Mouse (Mus musculus) forebrain, embryonic 13.5 days (tissue): ENCODE measurements around the gene Asap2. TPM values are rescaled to one million over a fixed set of nuclear protein-coding genes. Genes with fewer than 3 reads are reported as not detected.

ENCODE experiments used
- ATAC-seq: fragments of 200-750 bp; cut with Nextera tagmentation; 2 replicates; pipeline ENCODE4 v1.8.0; 2017
- H3K27ac ChIP-seq: fragments of 300-500 bp; sonication (generic); 2 replicates; pipeline ENCODE4 v1.5.1; 2015; ENCODE audit warnings: inconsistent platforms, mild to moderate bottlenecking, moderate library complexity
- H3K27me3 ChIP-seq: fragments of 300-500 bp; sonication (generic); 2 replicates; pipeline ENCODE4 v1.6.1; 2015; ENCODE audit warnings: mild to moderate bottlenecking, inconsistent platforms
- H3K36me3 ChIP-seq: fragments of 300-500 bp; sonication (generic); 2 replicates; pipeline ENCODE4 v1.6.1; 2015; ENCODE audit warnings: mild to moderate bottlenecking, inconsistent platforms; ENCODE audit not compliant: poor library complexity, severe bottlenecking
- H3K4me1 ChIP-seq: fragments of 300-500 bp; sonication (generic); 2 replicates; pipeline ENCODE4 v1.6.1; 2015; ENCODE audit warnings: inconsistent platforms
- H3K4me2 ChIP-seq: fragments of 300-500 bp; sonication (generic); 2 replicates; pipeline ENCODE4 v1.6.1; 2015; ENCODE audit warnings: inconsistent platforms, mild to moderate bottlenecking, moderate library complexity
- H3K4me3 ChIP-seq: fragments of 300-500 bp; sonication (generic); 2 replicates; pipeline ENCODE4 v1.5.1; 2015; ENCODE audit warnings: mild to moderate bottlenecking, inconsistent platforms
- H3K9ac ChIP-seq: fragments of 300-500 bp; sonication (generic); 2 replicates; pipeline ENCODE4 v1.6.1; 2015; ENCODE audit warnings: mild to moderate bottlenecking, inconsistent platforms
- H3K9me3 ChIP-seq: fragments of 300-500 bp; sonication (generic); replicated peaks from 2 replicates; pipeline ENCODE4 v1.6.1; 2016; ENCODE audit warnings: inconsistent platforms
- WGBS: fragments of 180-500 bp; shearing (Covaris S2); methylation state at CpG from one replicate; pipeline ENCODE4 v1.1.7; 2015; 5-methylcytosine and 5-hydroxymethylcytosine counted together
- polyA plus RNA-seq: library from polyadenylated mRNA; unstranded; fragments of >200 nt; fragmentation: Nextera tagmentation; extraction: Ambion mirVana; gene quantifications from 2 replicates; pipeline ENCODE4 v1.2.1, GENCODE M21; 2015

The Asap2 gene
- polyA plus RNA-seq, 1 experiment from 2014 or later, result 13.8 TPM

GRCm38 (mm10) chr12:21176399-21176798 is 186.1 kb downstream of the Asap2 start:
- WGBS, result 88% methylated on average over 5 of the region's 5 CpGs
- Histone ChIP-seq H3K9ac (no peak overlapping the region), H3K27me3 (no peaks in the 10 kb centered on the region), H3K4me3 (no peak overlapping the region), H3K4me2 (no peak overlapping the region), H3K9me3 (no peaks in the 10 kb centered on the region), H3K27ac (no peak overlapping the region), H3K4me1 (no peaks in the 10 kb centered on the region), H3K36me3 (peaks cover 17% of the 10 kb centered on the region)
- ATAC-seq, result no peak

GRCm38 (mm10) chr12:21177123-21177698 is 187.0 kb downstream of the Asap2 start:
- ATAC-seq, result no peak
- no peak overlapping the region for H3K27ac ChIP-seq
- no peaks in the 10 kb centered on the region for H3K4me1 ChIP-seq

GRCm38 (mm10) chr12:21180091-21180490 is 189.8 kb downstream of the Asap2 start:
- Histone ChIP-seq H3K4me3 (no peak overlapping the region), H3K27ac (no peak overlapping the region), H3K27me3 (no peaks in the 10 kb centered on the region), H3K4me2 (no peak overlapping the region), H3K9me3 (no peaks in the 10 kb centered on the region), H3K4me1 (0 out of 2 replicates have a peak, but pooled peaks cover 7% of the 10 kb centered on the region), H3K36me3 (peaks cover 8% of the 10 kb centered on the region; the same call in 1 of the 2 replicates), H3K9ac (no peak overlapping the region)
- 93% methylated on average over 6 of the region's 6 CpGs for WGBS
- ATAC-seq, result no peak

More at GRCm38 (mm10) chr12:21177123-21177698, 187.0 kb downstream of the Asap2 start:
- H3K4me3 ChIP-seq, result no peak overlapping the region
- H3K9me3 ChIP-seq, result no peaks in the 10 kb centered on the region
- peaks cover 13% of the 10 kb centered on the region for H3K36me3 ChIP-seq
- no peaks in the 10 kb centered on the region for H3K27me3 ChIP-seq
- no peak overlapping the region for H3K4me2 ChIP-seq
- no peak overlapping the region for H3K9ac ChIP-seq

- WGBS, result 85% methylated on average over 4 of the region's 4 CpGs
Observed at GRCm38 (mm10) chr12:21182786-21183185, 192.5 kb downstream of the Asap2 start.

GRCm38 (mm10) chr12:21183321-21183720 is 193.1 kb downstream of the Asap2 start:
- 0 out of 2 replicates have a peak, but pooled peaks cover 7% of the 10 kb centered on the region for H3K4me1 ChIP-seq
- peaks cover 15% of the 10 kb centered on the region; the same call in 1 of the 2 replicates for H3K36me3 ChIP-seq
- H3K9me3 ChIP-seq, result no peaks in the 10 kb centered on the region
- no peak overlapping the region for H3K4me2 ChIP-seq
- no peak overlapping the region for H3K27ac ChIP-seq
- H3K9ac ChIP-seq, result no peak overlapping the region
- no peaks in the 10 kb centered on the region for H3K27me3 ChIP-seq
- 52% methylated on average over 6 of the region's 6 CpGs for WGBS
- no peak overlapping the region for H3K4me3 ChIP-seq
- ATAC-seq, result no peak

More at GRCm38 (mm10) chr12:21182786-21183185, 192.5 kb downstream of the Asap2 start:
- no peak overlapping the region for H3K27ac ChIP-seq
- no peak for ATAC-seq
- H3K9ac ChIP-seq, result no peak overlapping the region
- H3K27me3 ChIP-seq, result no peaks in the 10 kb centered on the region
- H3K9me3 ChIP-seq, result no peaks in the 10 kb centered on the region
- H3K4me3 ChIP-seq, result no peak overlapping the region
- no peak overlapping the region for H3K4me2 ChIP-seq
- H3K36me3 ChIP-seq, result peaks cover 15% of the 10 kb centered on the region; the same call in 1 of the 2 replicates
- H3K4me1 ChIP-seq, result 0 out of 2 replicates have a peak, but pooled peaks cover 7% of the 10 kb centered on the region

- H3K9ac ChIP-seq, result no peak overlapping the region
- peaks cover 10% of the 10 kb centered on the region; the same call in 1 of the 2 replicates for H3K4me1 ChIP-seq
- no peak overlapping the region for H3K4me2 ChIP-seq
- no peak overlapping the region for H3K27ac ChIP-seq
- H3K4me3 ChIP-seq, result no peak overlapping the region
- peaks cover 17% of the 10 kb centered on the region for H3K36me3 ChIP-seq
- WGBS, result 83% methylated on average over 1 of the region's 1 CpGs
- no peak for ATAC-seq
- H3K27me3 ChIP-seq, result no peaks in the 10 kb centered on the region
- H3K9me3 ChIP-seq, result no peaks in the 10 kb centered on the region
Observed at GRCm38 (mm10) chr12:21186145-21186544, 195.9 kb downstream of the Asap2 start.

- no peak overlapping the region for H3K4me2 ChIP-seq
- no peaks in the 10 kb centered on the region for H3K27me3 ChIP-seq
- 74% methylated on average over 4 of the region's 4 CpGs for WGBS
- peaks cover 17% of the 10 kb centered on the region for H3K36me3 ChIP-seq
- H3K4me1 ChIP-seq, result peaks cover 2% of the 10 kb centered on the region; the same call in 1 of the 2 replicates
- no peak for ATAC-seq
- H3K9ac ChIP-seq, result no peak overlapping the region
- H3K4me3 ChIP-seq, result no peak overlapping the region
- no peaks in the 10 kb centered on the region for H3K9me3 ChIP-seq
- H3K27ac ChIP-seq, result no peak overlapping the region
Observed at GRCm38 (mm10) chr12:21188880-21189279, 198.6 kb downstream of the Asap2 start.

- peaks cover 15% of the 10 kb centered on the region for H3K36me3 ChIP-seq
- no peaks in the 10 kb centered on the region for H3K27me3 ChIP-seq
- peaks cover 2% of the 10 kb centered on the region; the same call in 1 of the 2 replicates for H3K4me1 ChIP-seq
- H3K4me3 ChIP-seq, result no peak overlapping the region
- no peak for ATAC-seq
- no peak overlapping the region for H3K4me2 ChIP-seq
- no peak overlapping the region for H3K27ac ChIP-seq
- WGBS, result 79% methylated on average over 2 of the region's 2 CpGs
- no peaks in the 10 kb centered on the region for H3K9me3 ChIP-seq
- H3K9ac ChIP-seq, result no peak overlapping the region
Observed at GRCm38 (mm10) chr12:21191546-21191945, 201.3 kb downstream of the Asap2 start.

- Histone ChIP-seq H3K27me3 (no peaks in the 10 kb centered on the region), H3K4me3 (no peak overlapping the region), H3K4me2 (no peak overlapping the region), H3K9ac (no peak overlapping the region), H3K9me3 (no peaks in the 10 kb centered on the region), H3K36me3 (peaks cover 13% of the 10 kb centered on the region; the same call in 1 of the 2 replicates), H3K4me1 (peaks cover 6% of the 10 kb centered on the region; the same call in 1 of the 2 replicates), H3K27ac (no peak overlapping the region)
- WGBS, result 96% methylated on average over 3 of the region's 3 CpGs
- no peak for ATAC-seq
Observed at GRCm38 (mm10) chr12:21195497-21195896, 205.2 kb downstream of the Asap2 start.

- no peak for ATAC-seq
- WGBS, result 89% methylated on average over 4 of the region's 4 CpGs
- H3K4me2 ChIP-seq, result no peak overlapping the region
- H3K9ac ChIP-seq, result no peak overlapping the region
- no peak overlapping the region for H3K4me3 ChIP-seq
- peaks cover 6% of the 10 kb centered on the region; the same call in 1 of the 2 replicates for H3K4me1 ChIP-seq
- no peaks in the 10 kb centered on the region for H3K9me3 ChIP-seq
- H3K27me3 ChIP-seq, result no peaks in the 10 kb centered on the region
- no peak overlapping the region for H3K27ac ChIP-seq
- peaks cover 17% of the 10 kb centered on the region for H3K36me3 ChIP-seq
Observed at GRCm38 (mm10) chr12:21196420-21196819, 206.2 kb downstream of the Asap2 start.

- H3K9ac ChIP-seq, result no peak overlapping the region
- peaks cover 32% of the 10 kb centered on the region for H3K36me3 ChIP-seq
- no peak overlapping the region for H3K4me3 ChIP-seq
- H3K27ac ChIP-seq, result no peak overlapping the region
- peaks cover 29% of the 10 kb centered on the region for H3K4me1 ChIP-seq
- H3K27me3 ChIP-seq, result no peaks in the 10 kb centered on the region
- 97% methylated on average over 8 of the region's 8 CpGs for WGBS
- H3K4me2 ChIP-seq, result no peak overlapping the region
- H3K9me3 ChIP-seq, result no peaks in the 10 kb centered on the region
- ATAC-seq, result no peak
Observed at GRCm38 (mm10) chr12:21200613-21201012, 210.4 kb downstream of the Asap2 start.

- 82% methylated on average over 10 of the region's 10 CpGs for WGBS
- Histone ChIP-seq H3K4me2 (no peak overlapping the region), H3K27ac (no peak overlapping the region), H3K9ac (no peak overlapping the region), H3K36me3 (peaks cover 41% of the 10 kb centered on the region), H3K4me1 (peaks cover 30% of the 10 kb centered on the region), H3K4me3 (no peak overlapping the region), H3K27me3 (no peaks in the 10 kb centered on the region), H3K9me3 (no peaks in the 10 kb centered on the region)
- ATAC-seq, result no peak
Observed at GRCm38 (mm10) chr12:21201485-21202269, 211.4 kb downstream of the Asap2 start.
